Mouse (Mus musculus) adrenal gland, adult 18-20 months (tissue): Measurements from ENCODE around the gene Vmn2r90. TPM values are rescaled to one million over a fixed set of nuclear protein-coding genes. Genes with fewer than 3 reads are reported as not detected.
"Not testable (repeated sequence)": the region's sequence is repeated elsewhere in the genome, so short reads cannot be mapped to it uniquely, and the experiment has no call there.

Source experiments
- DNase-seq, 2 experiments: peaks; one replicate each; pipeline ENCODE4 v3.0.0; 2021 to 2022; ENCODE audit warnings: low spot score in 2 of 2
- long read RNA-seq, 2 experiments: library from polyadenylated mRNA; stranded (forward); transcript quantifications; one replicate each; pipeline ENCODE4 v2.0.0; 2021
- total RNA-seq, 2 experiments: library from RNA; stranded (reverse); gene quantifications; 1 replicate in 1 of 2; 2 replicates in 1 of 2; pipeline ENCODE4 v1.2.3; 2021

Vmn2r90 gene
- total RNA-seq: not detected
- long read RNA-seq, experiment 1: 0 reads
- long read RNA-seq, experiment 2: 0 reads

DNA sequence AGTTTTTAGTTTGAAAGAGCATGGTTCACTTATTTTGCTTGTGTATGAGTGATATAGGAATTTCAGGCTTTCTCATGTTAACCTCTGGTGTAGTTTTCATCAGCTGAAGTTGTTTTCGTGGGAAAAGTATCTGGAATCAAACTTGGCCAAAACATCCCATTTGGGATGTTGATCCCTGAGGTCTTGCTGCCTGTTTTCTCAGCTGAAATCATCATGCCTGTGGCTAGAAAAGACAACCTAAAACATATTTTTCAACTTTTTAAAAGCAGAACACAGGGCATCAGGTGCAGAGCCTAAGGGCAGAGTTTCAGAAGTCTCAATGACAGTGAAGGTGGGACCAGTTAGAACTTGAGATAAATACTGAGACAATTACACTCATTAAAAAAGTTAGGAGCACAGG, at the start of gene Vmn2r90:
Gene Vmn2r90, plus strand, starts transcription at position 301 of the 400 bp plus-strand sequence.
- no peak for DNase-seq

DNA sequence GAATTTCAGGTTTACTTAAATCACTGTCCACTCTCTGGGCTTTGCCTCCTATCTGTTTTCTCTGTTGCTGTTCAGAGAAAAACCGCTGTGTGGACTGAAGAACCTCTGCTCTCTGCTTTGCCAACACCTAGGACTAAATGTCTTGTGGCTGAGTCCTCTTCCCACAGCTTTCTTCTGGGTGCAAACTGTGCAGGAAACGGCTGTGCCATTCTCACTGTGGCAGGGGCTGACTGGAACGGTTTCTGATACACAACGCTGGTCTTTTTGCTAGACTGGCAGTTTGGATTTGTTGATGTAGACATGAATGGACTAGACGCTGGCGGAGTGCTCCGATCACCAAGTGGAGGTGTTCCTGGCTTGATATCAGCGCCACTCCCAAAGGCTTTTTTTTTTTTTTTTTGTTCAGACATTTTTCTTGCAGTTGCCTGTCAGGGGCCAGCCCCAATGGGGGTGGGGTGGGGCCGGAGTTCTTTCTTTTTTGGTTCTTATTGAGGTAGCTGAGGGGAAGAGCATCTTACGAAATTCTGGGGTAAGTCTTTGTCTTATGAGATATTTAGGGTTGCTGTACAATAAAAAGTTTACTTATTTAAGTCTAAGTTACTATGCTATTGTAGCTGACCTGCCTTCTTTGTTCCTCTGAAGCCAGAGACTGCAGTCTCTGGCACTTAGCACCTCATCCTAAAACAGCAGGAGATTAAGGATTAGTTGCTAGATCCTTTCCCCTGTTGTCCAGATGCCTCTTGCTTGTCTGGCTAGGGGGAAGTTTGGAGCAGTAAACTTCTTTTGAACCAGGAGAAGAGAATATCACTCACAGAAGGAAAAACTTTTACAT, 48.3 kb upstream of the Vmn2r90 start:
- DNase-seq: no peak

DNA sequence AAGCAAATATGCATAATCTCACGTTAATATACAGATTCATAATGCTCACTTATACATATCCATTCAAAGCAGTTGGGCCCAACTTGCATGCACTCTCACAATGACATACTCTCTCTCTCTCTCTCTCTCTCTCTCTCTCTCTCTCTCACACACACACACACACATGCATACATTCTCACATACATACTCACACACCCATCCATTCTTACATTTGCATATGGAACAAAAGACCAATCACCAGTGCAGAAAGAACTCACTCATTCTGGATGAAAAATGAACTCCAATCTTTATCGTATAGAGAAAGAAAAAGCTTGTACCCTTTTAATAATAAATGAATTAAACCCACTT, 47.7 kb upstream of the Vmn2r90 start:
- DNase-seq: no peak

DNA sequence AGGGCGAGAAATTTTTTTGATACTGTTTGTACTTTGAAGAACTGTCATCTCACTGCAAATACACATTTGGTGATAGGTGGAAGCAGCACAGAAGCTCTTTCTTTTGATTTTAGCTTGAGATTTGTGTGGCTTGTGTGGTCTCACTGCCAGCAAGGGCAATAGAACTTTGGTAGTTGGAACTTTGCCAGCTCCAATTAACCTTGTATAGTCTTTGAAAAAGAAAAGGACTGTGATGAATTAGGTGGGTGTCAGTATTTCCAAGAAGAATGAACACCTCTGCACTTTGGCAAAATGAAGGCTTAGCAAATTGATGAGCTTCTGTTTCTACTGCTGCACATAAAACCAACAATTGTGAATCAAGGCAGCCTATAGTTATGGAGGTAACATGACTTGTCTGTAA, 24.8 kb upstream of the Vmn2r90 start:
- DNase-seq: no peak

- no peak for DNase-seq
Observed at GRCm38 (mm10) chr17:17690659-17691058, 12.9 kb upstream of the Vmn2r90 start.

DNA sequence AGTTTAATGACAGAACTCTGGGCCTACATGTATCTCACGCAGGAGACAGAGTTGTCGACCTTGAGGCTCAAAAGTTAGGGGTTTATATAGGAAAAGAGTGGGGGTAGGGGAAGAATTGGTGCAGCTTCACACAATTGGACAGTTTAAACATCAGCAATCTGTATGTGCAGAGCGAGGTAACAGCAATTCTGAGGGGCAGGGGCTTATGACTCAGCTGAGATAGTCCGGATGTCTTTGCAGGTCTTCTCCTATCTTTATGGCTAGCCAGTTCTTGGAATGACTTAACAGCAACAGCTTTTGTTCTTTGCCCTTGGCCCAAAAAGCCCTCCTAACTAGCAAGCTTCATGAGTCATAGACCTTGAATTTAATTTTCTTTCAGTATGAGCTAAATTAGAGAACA, 28.8 kb downstream of the Vmn2r90 start:
- peak in 1 of 2 experiments; percentile 20 for DNase-seq

DNA sequence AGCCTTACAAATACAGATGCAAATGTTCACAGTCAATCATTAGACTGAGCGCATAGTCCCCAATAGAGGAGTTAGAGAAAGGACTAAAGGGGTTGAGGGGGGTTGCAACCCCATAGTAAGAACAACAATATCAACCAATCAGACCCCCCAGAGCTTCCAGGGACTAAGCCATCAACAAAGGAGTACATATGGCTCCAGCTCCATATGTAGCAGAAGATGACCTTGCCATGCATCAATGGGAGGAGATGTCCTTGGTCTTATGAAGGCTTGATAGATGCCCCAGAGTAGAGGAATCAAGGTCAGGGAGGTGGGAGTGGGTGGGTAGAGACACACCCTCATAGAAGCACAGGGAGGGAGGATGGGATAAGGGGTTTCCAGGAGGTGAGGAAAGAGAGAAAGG, 35.1 kb downstream of the Vmn2r90 start:
- DNase-seq: no peak

- DNase-seq: not testable (repeated sequence)
Observed at GRCm38 (mm10) chr17:17739300-17739699, 35.8 kb downstream of the Vmn2r90 start.

- DNase-seq: not testable (repeated sequence)
Observed at GRCm38 (mm10) chr17:17739936-17740335, 36.4 kb downstream of the Vmn2r90 start.

- not testable (repeated sequence) for DNase-seq
Observed at GRCm38 (mm10) chr17:17741516-17741915, 38.0 kb downstream of the Vmn2r90 start.

GRCm38 (mm10) chr17:17749371-17749770, 45.8 kb downstream of the Vmn2r90 start:
- DNase-seq: peak; percentile 33 to 36

- no peak for DNase-seq
Observed at GRCm38 (mm10) chr17:17762614-17763293, 59.2 kb downstream of the Vmn2r90 start.

- no peak for DNase-seq
Observed at GRCm38 (mm10) chr17:17764206-17764605, 60.7 kb downstream of the Vmn2r90 start.

- peak in 1 of 2 experiments; percentile 29 for DNase-seq
Observed at GRCm38 (mm10) chr17:17766481-17766880, 62.9 kb downstream of the Vmn2r90 start.

Other genes starting within 250 kb of the Vmn2r90 start
- gene Lnpep, start 78.7 kb upstream of the Vmn2r90 start, total RNA-seq: 100 to 1,000 TPM in 1 of 2 experiments, 10 to 100 TPM in 1; 93.4 to 111 TPM
- gene Spaca6, start 123.4 kb downstream of the Vmn2r90 start, total RNA-seq: 10 to 100 TPM; 50.0 to 52.8 TPM
- under 1 TPM in 1 of 2 experiments, not detected in 1; 0.13 TPM for gene Has1, start 151.5 kb downstream of the Vmn2r90 start, total RNA-seq
- not detected for gene Fpr1, start 180.2 kb downstream of the Vmn2r90 start, total RNA-seq
- gene Fpr2, start 184.1 kb downstream of the Vmn2r90 start, total RNA-seq: not detected
- gene Fpr3, start 184.1 kb downstream of the Vmn2r90 start, total RNA-seq: not detected